Mouse (Mus musculus): ENCODE data around the gene Rapgef1.

The Rapgef1 gene

DNA sequence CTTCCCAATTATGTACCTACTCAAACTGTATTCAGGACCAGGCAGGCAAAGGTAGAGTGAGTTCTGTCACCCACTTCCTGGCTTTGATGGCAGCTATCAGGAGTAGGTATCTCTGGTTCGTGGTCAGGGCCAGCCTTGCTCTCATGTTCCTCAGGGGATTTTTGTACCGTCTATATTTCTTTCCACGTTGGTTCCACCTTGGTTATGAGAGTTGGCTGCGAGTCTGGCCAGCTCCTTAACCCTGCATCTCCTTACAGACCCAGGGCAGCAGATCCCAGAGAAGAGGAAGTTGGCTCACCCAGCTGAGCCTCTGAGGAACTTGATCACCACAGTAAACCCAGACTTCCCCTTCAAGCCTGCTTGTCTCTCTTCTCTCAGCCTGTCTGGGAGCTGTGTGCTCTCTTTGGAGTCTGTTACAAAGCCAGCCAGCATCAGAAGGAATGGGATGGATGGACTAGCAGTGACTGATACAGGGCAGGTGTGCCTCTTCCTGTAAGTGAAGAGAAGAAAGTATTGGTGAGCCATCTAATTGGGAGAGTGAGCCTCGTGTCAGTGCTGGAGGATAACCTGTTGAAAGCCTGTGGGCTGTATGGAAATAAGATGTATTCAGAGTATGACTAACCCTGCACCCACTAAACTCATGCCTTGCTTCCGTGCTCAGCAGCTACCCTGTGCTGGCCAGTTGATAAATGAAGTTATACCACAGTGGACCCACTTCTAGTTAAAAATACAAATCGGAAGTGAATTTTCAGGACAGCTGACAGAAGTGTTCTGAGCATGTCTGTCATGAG lies 53.4 kb downstream of the Rapgef1 start:
- DNase-seq (ENCODE audit: low spot score in 2 of 2), result no peak

- no peak for DNase-seq (ENCODE audit: low spot score in 2 of 2)
Measured at GRCm38 (mm10) chr2:29674087-29674486, 54.6 kb downstream of the Rapgef1 start.

- no peak for DNase-seq (ENCODE audit: low spot score in 2 of 2)
Measured at GRCm38 (mm10) chr2:29674545-29674944, 55.0 kb downstream of the Rapgef1 start.

DNA sequence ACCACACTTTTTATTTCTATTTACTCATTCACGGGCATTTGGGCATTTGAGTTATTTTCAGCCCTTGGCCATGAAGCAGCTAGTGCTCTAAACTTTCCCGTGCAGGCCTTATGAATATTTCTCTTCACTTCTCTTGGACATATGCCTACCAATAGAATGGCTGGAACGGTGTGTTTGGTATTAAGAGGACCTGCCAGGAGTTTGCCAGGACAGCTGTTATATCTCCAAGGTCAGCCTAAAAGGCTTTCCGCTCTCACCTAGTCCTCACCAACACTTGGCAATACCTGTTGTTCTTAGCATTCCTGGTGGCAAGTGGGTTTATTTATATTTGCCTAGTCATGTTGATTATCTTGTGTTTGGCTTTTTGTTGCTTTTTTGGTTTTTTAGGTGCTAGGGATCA lies 56.3 kb downstream of the Rapgef1 start:
- DNase-seq (ENCODE audit: low spot score in 2 of 2), result no peak

- DNase-seq (ENCODE audit: low spot score in 2 of 2), result no peak
Measured at GRCm38 (mm10) chr2:29676513-29676912, 57.0 kb downstream of the Rapgef1 start.

DNA sequence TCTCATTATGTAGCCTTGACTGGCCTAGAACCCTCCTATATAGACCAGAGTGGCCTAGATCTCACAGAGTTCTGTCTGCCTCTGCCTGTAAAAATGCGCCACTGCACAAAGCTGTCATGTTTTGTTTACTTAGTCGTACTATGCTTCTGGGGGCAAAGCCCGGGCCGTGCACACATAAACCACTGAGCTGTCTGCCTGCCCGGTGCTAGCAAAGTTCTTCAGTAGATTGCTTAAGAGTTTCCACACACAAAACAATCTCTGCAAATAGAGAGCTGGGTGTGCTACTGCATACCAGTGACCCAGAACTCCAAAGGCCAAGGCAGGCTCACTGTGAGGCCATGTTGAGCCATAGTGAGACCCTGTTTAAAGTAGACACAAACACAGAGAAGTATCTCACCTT lies 58.3 kb downstream of the Rapgef1 start:
- DNase-seq (ENCODE audit: low spot score in 2 of 2), result no peak

DNA sequence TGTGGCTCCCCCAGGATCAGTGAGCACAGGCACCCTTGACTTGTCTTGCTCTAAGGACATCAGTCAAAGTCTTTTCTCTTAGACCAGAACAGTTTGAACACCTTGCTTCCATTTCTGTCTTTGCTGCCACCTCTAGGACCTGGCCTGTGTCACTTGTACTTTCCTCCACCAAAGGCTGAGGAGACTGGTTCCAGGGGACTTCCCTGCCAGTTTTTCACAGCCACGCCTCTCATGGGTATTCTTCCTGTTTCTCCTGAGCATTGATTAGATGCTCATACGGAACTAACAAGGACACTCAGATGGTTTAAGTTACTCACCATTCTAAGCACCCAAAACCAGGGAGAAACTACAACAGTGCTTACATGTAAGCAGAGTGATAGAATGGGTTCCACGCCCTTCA lies 59.0 kb downstream of the Rapgef1 start:
- no peak for DNase-seq (ENCODE audit: low spot score in 2 of 2)

GRCm38 (mm10) chr2:29679710-29680584 lies 60.4 kb downstream of the Rapgef1 start:
- DNase-seq (ENCODE audit: low spot score in 2 of 2), result no peak

- DNase-seq (ENCODE audit: low spot score in 2 of 2), result no peak
Measured at GRCm38 (mm10) chr2:29683261-29683999, 63.9 kb downstream of the Rapgef1 start.

GRCm38 (mm10) chr2:29684498-29684897 lies 65.0 kb downstream of the Rapgef1 start:
- no peak for DNase-seq (ENCODE audit: low spot score in 2 of 2)

DNA sequence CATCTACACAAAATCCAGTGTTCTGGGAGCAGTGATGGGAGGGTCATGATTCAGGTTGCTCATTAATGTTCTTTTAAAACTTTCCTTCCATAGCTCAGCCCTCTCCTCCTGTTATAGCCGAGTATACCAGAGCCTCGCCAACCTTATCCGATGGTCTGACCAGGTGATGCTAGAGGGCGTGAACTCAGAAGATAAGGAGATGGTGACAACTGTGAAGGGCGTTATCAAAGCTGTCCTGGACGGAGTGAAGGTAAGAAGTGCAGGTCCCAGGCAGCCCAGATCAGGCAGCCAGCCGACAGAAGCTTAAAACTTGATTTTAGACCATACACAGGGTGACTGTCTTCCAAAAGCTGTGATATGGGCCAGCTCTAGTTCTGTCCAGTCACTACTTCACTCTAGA lies 69.5 kb downstream of the Rapgef1 start:
- no peak for DNase-seq (ENCODE audit: low spot score in 2 of 2)

DNA sequence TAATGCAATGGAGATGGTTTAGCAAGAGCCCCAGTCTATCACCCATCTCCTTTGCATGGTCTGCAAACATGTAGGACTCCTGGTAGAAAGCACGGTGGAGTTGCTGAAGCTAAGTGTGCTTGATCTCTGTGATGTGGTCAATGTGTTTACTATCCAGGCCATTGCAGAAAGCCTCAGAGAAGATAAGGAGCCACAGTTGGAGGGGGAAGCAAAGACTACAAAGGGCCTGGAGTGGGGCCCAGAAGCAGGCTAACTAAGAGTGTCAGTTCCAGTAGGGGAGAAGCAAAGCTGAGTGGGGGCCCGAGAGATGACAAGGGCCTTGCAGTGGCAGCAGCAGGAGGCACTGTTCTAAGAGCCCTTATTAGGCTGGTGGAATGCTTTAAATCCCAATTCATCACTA lies 70.0 kb downstream of the Rapgef1 start:
- no peak for DNase-seq (ENCODE audit: low spot score in 2 of 2)

DNA sequence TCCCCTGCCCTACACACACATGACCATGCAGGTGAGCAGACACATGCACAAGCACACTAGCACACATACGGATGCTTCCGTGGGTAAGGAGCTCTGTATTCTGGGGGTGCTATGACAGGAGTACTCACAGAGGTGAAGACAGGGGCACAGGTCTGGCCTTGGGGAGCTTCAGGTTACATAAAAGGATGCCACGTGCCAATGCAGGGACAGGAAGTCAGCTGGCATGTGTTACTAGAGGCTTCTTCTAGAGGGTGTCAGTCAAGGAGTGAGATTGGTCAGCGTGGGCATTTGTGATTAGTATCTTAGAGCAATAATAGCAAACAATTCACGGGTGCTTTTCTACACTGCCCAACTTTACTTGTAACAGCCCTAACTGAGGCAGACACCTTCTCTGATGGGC lies 71.5 kb downstream of the Rapgef1 start:
- DNase-seq (ENCODE audit: low spot score in 2 of 2), result no peak

- no peak for DNase-seq (ENCODE audit: low spot score in 2 of 2)
Measured at GRCm38 (mm10) chr2:29691507-29691906, 72.0 kb downstream of the Rapgef1 start.

GRCm38 (mm10) chr2:29692192-29692591 lies 72.7 kb downstream of the Rapgef1 start:
- no peak for DNase-seq (ENCODE audit: low spot score in 2 of 2)

DNA sequence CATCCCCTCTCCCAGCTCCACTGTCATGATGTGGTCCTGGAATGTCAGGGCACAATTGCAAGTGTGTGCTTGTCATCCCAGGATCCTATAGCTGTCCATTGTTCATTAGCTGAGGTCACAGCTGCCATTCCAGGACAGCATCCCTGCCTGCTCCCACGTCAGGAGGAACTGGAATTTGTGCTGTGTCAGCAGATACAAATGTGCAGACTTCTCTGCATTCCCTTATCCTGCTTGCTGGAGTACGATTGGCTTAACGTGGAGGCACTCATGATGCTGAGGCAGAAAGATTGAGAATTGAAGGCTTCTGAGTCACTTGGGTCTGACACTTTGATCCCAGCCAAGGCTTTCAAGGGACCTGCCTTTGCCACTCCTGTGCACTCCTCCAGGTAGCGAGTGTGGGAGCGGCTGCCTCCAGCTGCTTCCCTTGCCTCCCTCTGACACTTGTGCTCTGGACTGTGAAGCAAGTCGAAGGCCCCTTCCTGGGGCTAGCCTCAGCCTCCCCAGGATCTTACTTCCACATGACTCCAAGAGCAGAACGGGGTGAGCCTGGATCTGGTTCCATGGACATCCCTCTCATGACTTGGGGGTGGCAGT lies 76.8 kb downstream of the Rapgef1 start:
- DNase-seq (ENCODE audit: low spot score in 2 of 2), result no peak

- DNase-seq (ENCODE audit: low spot score in 2 of 2), result no peak
Measured at GRCm38 (mm10) chr2:29698421-29699290, 79.1 kb downstream of the Rapgef1 start.

DNA sequence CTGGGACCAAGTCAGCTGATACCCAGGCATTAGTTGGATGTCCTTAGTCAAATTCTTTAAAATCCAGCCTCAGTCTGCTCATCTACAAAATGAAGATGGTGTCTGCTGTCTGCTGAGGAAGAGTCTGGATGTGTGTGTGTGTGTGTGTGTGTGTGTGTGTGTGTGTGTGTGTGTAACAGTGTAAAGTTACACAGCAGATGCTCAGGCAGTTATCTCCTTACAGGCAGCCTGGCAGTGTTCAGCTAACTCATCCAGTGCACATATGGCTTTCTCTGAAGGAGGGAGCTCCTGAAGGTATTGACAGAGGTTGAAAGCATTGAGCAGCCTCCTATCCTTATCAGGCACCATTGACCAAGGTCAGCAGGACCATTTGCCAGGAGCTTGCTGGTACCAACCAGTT lies 81.4 kb downstream of the Rapgef1 start:
- DNase-seq (ENCODE audit: low spot score in 2 of 2), result no peak

DNA sequence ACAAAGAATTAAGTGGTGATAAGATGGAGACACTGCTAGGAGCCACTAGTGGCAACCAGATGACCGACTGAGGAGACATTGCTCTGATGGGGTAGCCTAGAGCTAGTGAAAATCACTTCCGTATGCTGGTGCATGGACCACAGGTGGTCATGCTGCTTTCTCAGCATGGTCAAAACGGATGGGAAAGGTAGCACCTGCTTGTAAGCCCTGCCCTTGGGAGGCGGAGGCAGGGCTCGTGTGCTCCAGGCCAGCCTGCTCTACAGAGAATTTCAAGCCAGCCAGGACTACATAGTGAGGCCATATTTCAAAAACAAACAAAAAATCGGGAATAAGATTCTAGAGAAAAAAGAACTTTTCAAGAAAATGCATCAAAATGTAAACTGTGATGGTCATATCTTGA lies 81.9 kb downstream of the Rapgef1 start:
- DNase-seq (ENCODE audit: low spot score in 2 of 2), result no peak

DNA sequence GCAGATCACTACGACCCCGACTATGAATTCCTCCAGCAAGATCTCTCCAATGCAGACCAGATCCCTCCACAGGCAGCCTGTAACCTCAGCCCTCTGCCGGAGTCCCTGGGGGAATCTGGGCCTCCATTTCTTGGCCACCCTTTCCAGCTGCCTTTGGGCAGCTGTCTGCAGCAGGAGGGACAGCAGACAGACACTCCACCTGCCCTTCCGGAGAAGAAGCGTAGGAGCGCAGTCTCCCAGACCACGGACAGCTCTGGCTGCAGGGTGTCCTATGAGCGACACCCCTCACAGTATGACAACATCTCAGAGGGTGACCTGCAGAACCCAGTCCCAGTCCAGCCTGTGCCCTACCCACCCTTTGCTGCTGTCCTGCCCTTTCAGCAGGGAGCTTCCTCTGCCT lies 82.7 kb downstream of the Rapgef1 start:
- DNase-seq (ENCODE audit: low spot score in 2 of 2), result no peak

All from frontal cortex, postnatal 25 days (tissue).